Mouse (Mus musculus) 3T3-L1 (cell line): ENCODE measurements at regions not wholly inside any gene's neighbourhood (a gene's known extent, or its start where the extent isn't known, plus 50 kb on each side); places are given as distances from the start of the nearest gene placed in this dataset.

Experiments used
- DNase-seq: peaks from one replicate; pipeline ENCODE4 v3.0.0-alpha.2; 2015; ENCODE audit warnings: low read depth, low spot score

- DNase-seq = no peak
These were observed 631.8 kb upstream of the Gm21961 start for GRCm38 (mm10) chr15:65646470-65646869.

- DNase-seq = no peak
These were observed 624.8 kb upstream of the Gm21961 start for GRCm38 (mm10) chr15:65639484-65639883.

GRCm38 (mm10) chr15:65637520-65638184 is 622.9 kb upstream of the Gm21961 start:
- DNase-seq = peak; percentile 74

- no peak for DNase-seq
These were observed 617.7 kb upstream of the Gm21961 start for GRCm38 (mm10) chr15:65632440-65632839.

GRCm38 (mm10) chr15:65630476-65630875 is 615.8 kb upstream of the Gm21961 start:
- no peak for DNase-seq

GRCm38 (mm10) chr15:65592718-65593477 is 578.2 kb upstream of the Gm21961 start:
- DNase-seq = peak; percentile 1

- no peak for DNase-seq
These were observed 570.9 kb upstream of the Gm21961 start for GRCm38 (mm10) chr15:65585566-65585965.

GRCm38 (mm10) chr15:65579353-65579752 is 564.6 kb upstream of the Gm21961 start:
- DNase-seq = no peak

GRCm38 (mm10) chr15:65567931-65568330 is 553.2 kb upstream of the Gm21961 start:
- DNase-seq = no peak

GRCm38 (mm10) chr15:65557846-65558835 is 543.4 kb upstream of the Gm21961 start:
- peak; percentile 12 for DNase-seq

- DNase-seq = no peak
These were observed 534.3 kb upstream of the Gm21961 start for GRCm38 (mm10) chr15:65549046-65549445.

- DNase-seq = no peak
These were observed 520.9 kb upstream of the Gm21961 start for GRCm38 (mm10) chr15:65535606-65536005.

GRCm38 (mm10) chr15:65532241-65532640 is 517.5 kb upstream of the Gm21961 start:
- DNase-seq = no peak

GRCm38 (mm10) chr15:65502656-65503055 is 488.0 kb upstream of the Gm21961 start:
- no peak for DNase-seq

- DNase-seq = no peak
These were observed 464.2 kb upstream of the Gm21961 start for GRCm38 (mm10) chr15:65478940-65479339.

GRCm38 (mm10) chr15:65455203-65455816 is 440.6 kb upstream of the Gm21961 start:
- no peak for DNase-seq

- DNase-seq = no peak
These were observed 437.7 kb upstream of the Gm21961 start for GRCm38 (mm10) chr15:65452258-65453028.

GRCm38 (mm10) chr15:65419736-65420135 is 405.0 kb upstream of the Gm21961 start:
- no peak for DNase-seq
